Mouse (Mus musculus) kidney, postnatal 0 days (tissue): ENCODE data around the gene Adamts7. TPM values are rescaled to one million over a fixed set of nuclear protein-coding genes. Genes with fewer than 3 reads are reported as not detected.

Experiments
- ATAC-seq: fragments of 200-750 bp; cut with Nextera tagmentation; replicated peaks from 2 replicates; pipeline ENCODE4 v1.8.0; 2017; ENCODE audit warnings: low read depth, moderate number of reproducible peaks, moderate TSS enrichment, moderate library complexity; ENCODE audit not compliant: low FRiP score
- DNase-seq: peaks from one replicate; pipeline ENCODE4 v3.0.0-alpha.2; 2016; ENCODE audit warnings: low spot score
- H3K27ac ChIP-seq: fragments of 300-500 bp; sonication (generic); 2 replicates; pipeline ENCODE4 v1.5.1; 2014; ENCODE audit warnings: mild to moderate bottlenecking
- H3K27me3 ChIP-seq: fragments of 300-500 bp; sonication (generic); 2 replicates; pipeline ENCODE4 v1.6.1; 2014; ENCODE audit warnings: low read length, mixed read lengths; ENCODE audit not compliant: insufficient read depth
- H3K36me3 ChIP-seq: fragments of 300-500 bp; sonication (generic); 2 replicates; pipeline ENCODE4 v1.6.1; 2014; ENCODE audit warnings: low read length, mixed read lengths; ENCODE audit not compliant: insufficient read depth
- H3K4me1 ChIP-seq: fragments of 300-500 bp; sonication (generic); replicated peaks from 2 replicates; pipeline ENCODE4 v1.6.1; 2014; ENCODE audit warnings: antibody characterized with exemption, low read length, mixed read lengths; ENCODE audit not compliant: insufficient read depth
- H3K4me2 ChIP-seq: fragments of 300-500 bp; sonication (generic); 2 replicates; pipeline ENCODE4 v1.6.1; 2014; ENCODE audit warnings: mild to moderate bottlenecking, low read length, moderate library complexity, mixed read lengths
- H3K4me3 ChIP-seq: fragments of 300-500 bp; sonication (generic); replicated peaks from 2 replicates; pipeline ENCODE4 v1.5.1; 2014; ENCODE audit warnings: low read depth, low read length
- H3K9ac ChIP-seq: fragments of 300-500 bp; sonication (generic); 2 replicates; pipeline ENCODE4 v1.6.1; 2014; ENCODE audit warnings: low read depth, low read length
- H3K9me3 ChIP-seq: fragments of 300-500 bp; sonication (generic); replicated peaks from 2 replicates; pipeline ENCODE4 v1.6.1; 2016; ENCODE audit warnings: low read length, inconsistent platforms, mixed read lengths
- CTCF ChIP-seq: IDR thresholded peaks from 2 replicates; pipeline ENCODE4 v1.5.1; 2016; ENCODE audit warnings: antibody characterized with exemption, low read depth, mild to moderate bottlenecking, moderate library complexity
- WGBS: fragments of 180-500 bp; shearing (Covaris S2); extraction: QIAGEN DNeasy Blood & Tissue Kit; methylation state at CpG from one replicate; pipeline ENCODE4 v1.1.7; 2014; 5-methylcytosine and 5-hydroxymethylcytosine counted together
- polyA plus RNA-seq: library from polyadenylated mRNA; unstranded; fragments of >200 nt; fragmentation: Nextera tagmentation; extraction: Ambion mirVana; gene quantifications from 2 replicates; pipeline ENCODE4 v1.2.1, GENCODE M21; 2015

Adamts7 gene
- polyA plus RNA-seq, 1 experiment from 2014 or later = 11.6 TPM

DNA sequence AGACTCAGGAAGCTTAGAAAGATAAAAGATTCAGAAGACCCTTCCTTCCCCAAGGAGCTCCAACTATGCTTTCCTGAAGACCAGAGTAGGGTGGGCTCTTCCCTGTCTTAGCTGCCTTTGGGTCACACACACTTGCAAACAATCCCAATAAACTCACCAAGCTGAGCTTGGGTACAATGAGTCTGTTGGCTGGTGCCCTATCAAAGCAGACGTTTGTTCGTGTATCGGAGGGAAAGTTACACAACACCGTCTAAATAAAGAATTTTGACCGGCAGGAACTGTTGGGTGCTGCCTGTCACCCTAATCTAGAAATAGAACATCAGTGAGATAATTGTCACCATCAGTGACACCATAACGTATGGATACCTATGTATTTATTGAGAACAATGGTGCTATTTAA, 35.7 kb upstream of the Adamts7 start:
- ATAC-seq (no peak), DNase-seq (no peak)
- no peaks in the 10 kb centered on the region for H3K27me3 ChIP-seq
- 60% methylated on average over 6 of the region's 6 CpGs for WGBS
- H3K4me2 ChIP-seq = no peak overlapping the region
- no peaks in the 10 kb centered on the region for H3K36me3 ChIP-seq
- H3K4me1 ChIP-seq = no peaks in the 10 kb centered on the region
- no peak overlapping the region for H3K27ac ChIP-seq
- H3K9ac ChIP-seq = no peak overlapping the region
- no peaks in the 10 kb centered on the region for H3K9me3 ChIP-seq
- no peak for TF ChIP-seq CTCF
- H3K4me3 ChIP-seq = no peak overlapping the region

DNA sequence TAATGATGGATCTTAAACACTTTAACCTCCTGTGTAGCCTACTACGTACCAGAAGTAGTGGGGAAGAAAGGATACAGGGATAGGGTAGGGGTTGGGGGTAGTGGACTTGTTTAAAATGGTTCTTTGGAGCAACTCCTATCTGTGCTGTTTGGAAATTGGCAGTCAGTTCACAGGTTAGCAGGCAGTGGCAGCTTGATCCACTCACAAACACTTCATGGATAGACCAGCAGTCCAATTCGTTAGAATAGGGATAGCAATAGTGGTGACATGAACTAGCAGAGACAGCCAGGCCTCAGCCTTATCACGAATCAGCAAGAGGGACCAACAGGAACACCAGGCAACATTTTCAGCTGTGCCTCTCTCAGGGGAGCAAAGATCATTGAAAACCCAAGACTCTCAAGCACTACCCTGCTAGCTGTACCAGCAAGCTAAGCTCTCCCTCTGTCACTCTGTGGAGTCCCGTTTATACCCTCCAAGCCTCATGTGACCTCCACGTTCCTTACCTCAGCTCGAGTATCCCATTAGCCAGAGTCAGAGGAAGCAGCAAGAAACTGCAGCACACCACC, 34.1 kb upstream of the Adamts7 start:
- no peak for TF ChIP-seq CTCF
- Histone ChIP-seq H3K4me1 (no peaks in the 10 kb centered on the region), H3K4me3 (no peak overlapping the region), H3K9ac (no peak overlapping the region), H3K4me2 (no peak overlapping the region), H3K27ac (no peak overlapping the region), H3K36me3 (no peaks in the 10 kb centered on the region), H3K9me3 (no peaks in the 10 kb centered on the region), H3K27me3 (no peaks in the 10 kb centered on the region)
- 79% methylated on average over 6 of the region's 6 CpGs for WGBS
- ATAC-seq = no peak
- DNase-seq = no peak

DNA sequence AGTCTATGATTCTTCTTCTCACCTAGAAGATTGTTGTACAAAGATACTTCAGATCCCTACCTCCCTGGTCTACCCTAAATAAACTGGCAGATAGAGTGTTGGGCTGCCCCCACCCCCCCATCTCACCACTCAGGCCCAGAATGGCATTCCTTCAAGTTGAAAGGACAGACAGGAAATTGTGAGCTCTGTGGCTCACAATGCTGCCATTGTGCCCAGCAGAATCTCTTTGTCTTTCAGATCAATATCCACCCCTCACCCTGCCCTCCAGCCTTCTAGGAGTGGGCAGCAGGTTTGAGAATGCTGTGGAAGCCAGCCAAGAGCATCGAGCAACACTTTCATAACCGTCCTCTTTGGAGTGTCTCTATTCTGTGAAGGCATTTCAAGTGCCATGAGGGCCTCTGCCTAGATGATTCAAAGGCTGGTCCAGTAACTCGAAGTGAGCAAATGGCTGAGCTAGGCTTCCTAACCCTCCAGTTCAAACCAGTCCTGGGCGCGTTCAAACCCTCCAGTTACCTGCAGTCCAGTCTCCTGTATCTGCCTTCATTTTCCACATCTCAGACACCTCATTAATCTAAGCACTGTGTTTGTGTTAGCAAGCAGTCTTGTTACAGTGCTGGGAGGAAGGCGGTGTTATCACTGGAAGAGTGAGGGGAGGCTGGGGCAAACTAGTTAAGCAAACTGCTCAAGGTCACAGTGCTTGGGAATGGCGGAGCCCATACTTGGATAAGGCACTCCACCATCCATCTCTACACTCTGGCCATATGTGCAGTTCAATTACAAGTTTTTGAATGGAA, 29.1 kb upstream of the Adamts7 start:
- no peak overlapping the region for H3K4me2 ChIP-seq
- no peaks in the 10 kb centered on the region for H3K9me3 ChIP-seq
- no peak for DNase-seq
- no peaks in the 10 kb centered on the region for H3K27me3 ChIP-seq
- H3K4me3 ChIP-seq = no peak overlapping the region
- H3K36me3 ChIP-seq = no peaks in the 10 kb centered on the region
- 67% methylated on average over 7 of the region's 7 CpGs for WGBS
- H3K9ac ChIP-seq = no peak overlapping the region
- no peaks in the 10 kb centered on the region for H3K4me1 ChIP-seq
- ATAC-seq = no peak
- H3K27ac ChIP-seq = no peak overlapping the region
- TF ChIP-seq CTCF = no peak

DNA sequence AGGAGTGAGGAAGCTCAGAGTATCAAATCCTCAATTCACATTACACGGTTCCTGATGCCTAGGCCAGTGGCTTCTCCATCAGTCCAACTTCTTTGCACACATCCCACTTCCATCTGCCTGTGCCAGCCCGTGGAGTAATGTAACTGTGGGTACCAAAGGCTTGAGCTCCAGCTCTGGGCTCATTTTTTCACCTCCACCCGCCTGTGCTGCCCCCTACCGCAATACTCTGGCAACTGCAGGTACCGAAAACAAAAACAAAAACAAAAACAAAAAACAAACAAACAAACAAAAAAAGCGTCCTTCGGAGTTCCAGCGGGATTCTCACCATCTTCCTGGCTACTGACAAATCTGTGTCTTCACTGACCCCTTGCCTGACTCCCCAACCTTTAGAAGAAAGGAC, 27.4 kb upstream of the Adamts7 start:
- Histone ChIP-seq H3K36me3 (no peaks in the 10 kb centered on the region), H3K4me2 (no peak overlapping the region), H3K27me3 (no peaks in the 10 kb centered on the region), H3K27ac (no peak overlapping the region), H3K9ac (no peak overlapping the region), H3K4me3 (no peak overlapping the region), H3K9me3 (no peaks in the 10 kb centered on the region), H3K4me1 (no peaks in the 10 kb centered on the region)
- 85% methylated on average over 8 of the region's 8 CpGs for WGBS
- peak; percentile 27; the same call in 1 of the 2 replicates for TF ChIP-seq CTCF
- DNase-seq (no peak), ATAC-seq (no peak)

DNA sequence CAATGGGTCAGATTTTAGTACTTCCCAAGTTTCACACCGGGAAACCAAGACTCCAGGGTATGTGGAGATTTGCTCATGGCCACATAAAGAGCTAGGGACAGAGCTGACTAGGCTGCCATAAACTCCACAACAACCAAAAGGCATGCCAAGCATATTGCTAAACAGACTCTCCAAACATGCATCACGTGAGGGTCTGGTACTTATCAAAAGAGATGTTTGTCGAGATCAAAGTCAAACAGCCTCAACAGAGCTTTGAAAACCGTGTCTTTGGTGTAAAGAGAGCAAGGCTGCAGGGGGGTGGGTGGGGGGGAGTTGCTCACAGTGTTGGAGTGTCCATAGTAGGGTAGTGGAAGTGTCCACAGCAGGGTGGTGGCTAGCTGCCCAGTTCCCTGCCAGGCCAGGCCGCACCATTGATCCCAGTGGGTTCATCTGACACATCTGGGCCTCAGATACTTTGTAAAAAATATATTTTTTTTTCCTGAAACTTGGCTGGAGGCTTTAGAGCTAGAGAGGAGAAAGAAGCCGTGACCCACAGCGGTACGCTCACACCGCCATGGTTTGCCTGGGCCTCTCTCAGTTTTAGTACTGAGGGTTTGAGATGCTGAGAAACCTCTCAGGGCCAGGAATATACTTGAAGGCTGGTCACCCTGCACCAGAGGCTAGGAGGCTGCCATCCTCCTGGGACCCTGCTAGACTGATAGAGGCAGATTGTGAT, 26.7 kb upstream of the Adamts7 start:
- no peaks in the 10 kb centered on the region for H3K9me3 ChIP-seq
- no peaks in the 10 kb centered on the region for H3K4me1 ChIP-seq
- peak overlapping the region; percentile 39; the same call in 1 of the 2 replicates for H3K27ac ChIP-seq
- ATAC-seq (no peak), DNase-seq (no peak)
- no peaks in the 10 kb centered on the region for H3K27me3 ChIP-seq
- WGBS = 63% methylated on average over 9 of the region's 9 CpGs
- no peak overlapping the region for H3K4me2 ChIP-seq
- no peak overlapping the region for H3K9ac ChIP-seq
- no peaks in the 10 kb centered on the region for H3K36me3 ChIP-seq
- no peak overlapping the region for H3K4me3 ChIP-seq
- TF ChIP-seq CTCF = no peak

DNA sequence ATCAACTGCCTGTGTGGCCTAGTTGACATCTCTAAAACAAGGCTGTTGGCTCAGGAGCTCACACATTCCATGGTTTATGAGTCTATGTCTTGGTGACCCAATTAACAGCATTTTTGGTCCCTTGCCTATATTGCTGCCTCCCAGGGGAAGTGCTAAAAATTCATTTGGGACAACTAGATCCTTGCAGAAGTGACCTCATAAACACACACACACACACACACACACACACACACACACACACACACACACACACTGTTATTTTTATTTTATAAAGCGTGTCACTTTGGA, 26.2 kb upstream of the Adamts7 start:
- Histone ChIP-seq H3K4me1 (no peaks in the 10 kb centered on the region), H3K9ac (no peak overlapping the region), H3K36me3 (no peaks in the 10 kb centered on the region), H3K27me3 (no peaks in the 10 kb centered on the region), H3K4me2 (no peak overlapping the region), H3K27ac (0 out of 2 replicates have a peak overlapping the region, but pooled peaks have one; percentile 39), H3K4me3 (no peak overlapping the region), H3K9me3 (no peaks in the 10 kb centered on the region)
- TF ChIP-seq CTCF = no peak
- DNase-seq (peak; percentile 71), ATAC-seq (peak; percentile 46; the same call in 1 of the 2 replicates)
- 89% methylated on average over 1 of the region's 1 CpGs for WGBS
